Mouse (Mus musculus): ENCODE data around the gene Gm1110. TPM values are rescaled to one million over a fixed set of nuclear protein-coding genes. Genes with fewer than 3 reads are reported as not detected.

Gene Gm1110
- polyA plus RNA-seq (2014; fragmentation: Illumina TruSeq; extraction: RNeasy Lipid Tissue Mini Kit (QIAGEN cat#74804); ENCODE audit: low replicate concordance), result not detected

GRCm38 (mm10) chr9:26922909-26923526 is at the start of gene Gm1110:
Gene Gm1110, minus strand, starts transcription at chr9:26923111.

GRCm38 (mm10) chr9:26860751-26861150 is 62.2 kb downstream of the Gm1110 start, which contains the start of gene Glb1l3:
Gene Glb1l3, minus strand, starts transcription at chr9:26860890.

Other genes starting within 250 kb of the Gm1110 start
- gene B3gat1, start 189.4 kb downstream of the Gm1110 start, polyA plus RNA-seq (2014; fragmentation: Illumina TruSeq; extraction: RNeasy Lipid Tissue Mini Kit (QIAGEN cat#74804); ENCODE audit: low replicate concordance), result not detected
- gene Glb1l2, start 116.6 kb downstream of the Gm1110 start, polyA plus RNA-seq (2014; fragmentation: Illumina TruSeq; extraction: RNeasy Lipid Tissue Mini Kit (QIAGEN cat#74804); ENCODE audit: low replicate concordance), result 1.5 TPM
- not detected for gene Glb1l3, start 62.2 kb downstream of the Gm1110 start, polyA plus RNA-seq (2014; fragmentation: Illumina TruSeq; extraction: RNeasy Lipid Tissue Mini Kit (QIAGEN cat#74804); ENCODE audit: low replicate concordance)
- 10.7 TPM for gene Acad8, start 76.5 kb upstream of the Gm1110 start, polyA plus RNA-seq (2014; fragmentation: Illumina TruSeq; extraction: RNeasy Lipid Tissue Mini Kit (QIAGEN cat#74804); ENCODE audit: low replicate concordance)
- 34.0 TPM for gene Thyn1, start 76.6 kb upstream of the Gm1110 start, polyA plus RNA-seq (2014; fragmentation: Illumina TruSeq; extraction: RNeasy Lipid Tissue Mini Kit (QIAGEN cat#74804); ENCODE audit: low replicate concordance)
- gene Vps26b, start 107.0 kb upstream of the Gm1110 start, polyA plus RNA-seq (2014; fragmentation: Illumina TruSeq; extraction: RNeasy Lipid Tissue Mini Kit (QIAGEN cat#74804); ENCODE audit: low replicate concordance), result 24.5 TPM
- 29.7 TPM for gene Ncapd3, start 107.1 kb upstream of the Gm1110 start, polyA plus RNA-seq (2014; fragmentation: Illumina TruSeq; extraction: RNeasy Lipid Tissue Mini Kit (QIAGEN cat#74804); ENCODE audit: low replicate concordance)
- 6.5 TPM for gene Jam3, start 232.3 kb upstream of the Gm1110 start, polyA plus RNA-seq (2014; fragmentation: Illumina TruSeq; extraction: RNeasy Lipid Tissue Mini Kit (QIAGEN cat#74804); ENCODE audit: low replicate concordance)

Data from small intestine, adult 10 weeks (tissue).